Mouse (Mus musculus) forebrain, embryonic 11.5 days (tissue): ENCODE results near the gene Scfd2. TPM values are rescaled to one million over a fixed set of nuclear protein-coding genes. Genes with fewer than 3 reads are reported as not detected.

Source experiments
- ATAC-seq: fragments of 200-750 bp; cut with Nextera tagmentation; replicated peaks from 2 replicates; pipeline ENCODE4 v1.8.0; 2017; ENCODE audit warnings: moderate TSS enrichment; ENCODE audit not compliant: low FRiP score
- DNase-seq: peaks from one replicate; pipeline ENCODE4 v3.0.0-alpha.2; 2017; ENCODE audit warnings: low spot score
- H3K27ac ChIP-seq: fragments of 300-500 bp; sonication (generic); 2 replicates; pipeline ENCODE4 v1.5.1; 2014; ENCODE audit warnings: low read depth, low read length
- H3K27me3 ChIP-seq: fragments of 300-500 bp; sonication (generic); 2 replicates; pipeline ENCODE4 v1.6.1; 2014; ENCODE audit warnings: mild to moderate bottlenecking, low read length, mixed read lengths; ENCODE audit not compliant: control insufficient read depth, insufficient read depth
- H3K36me3 ChIP-seq: fragments of 300-500 bp; sonication (generic); 2 replicates; pipeline ENCODE4 v1.6.1; 2014; ENCODE audit warnings: mild to moderate bottlenecking, low read length, moderate library complexity, mixed read lengths; ENCODE audit not compliant: control insufficient read depth, insufficient read depth
- H3K4me1 ChIP-seq: fragments of 300-500 bp; sonication (generic); replicated peaks from 2 replicates; pipeline ENCODE4 v1.6.1; 2014; ENCODE audit warnings: low read length, mixed read lengths; ENCODE audit not compliant: control insufficient read depth, insufficient read depth
- H3K4me2 ChIP-seq: fragments of 300-500 bp; sonication (generic); 2 replicates; pipeline ENCODE4 v1.6.1; 2014; ENCODE audit warnings: low read depth, mild to moderate bottlenecking, low read length, moderate library complexity, mixed read lengths; ENCODE audit not compliant: severe bottlenecking
- H3K4me3 ChIP-seq: fragments of 300-500 bp; sonication (generic); 2 replicates; pipeline ENCODE4 v1.5.1; 2014; ENCODE audit warnings: low read depth, low read length
- H3K9ac ChIP-seq: fragments of 300-500 bp; sonication (generic); 2 replicates; pipeline ENCODE4 v1.6.1; 2014; ENCODE audit warnings: low read length
- H3K9me3 ChIP-seq: fragments of 300-500 bp; sonication (generic); 2 replicates; pipeline ENCODE4 v1.6.1; 2016; ENCODE audit warnings: low read length, mixed read lengths; ENCODE audit not compliant: control insufficient read depth
- WGBS: fragments of 180-500 bp; shearing (Covaris S2); extraction: QIAGEN DNeasy Blood & Tissue Kit; methylation state at CpG from one replicate; pipeline ENCODE4 v1.1.7; 2014; 5-methylcytosine and 5-hydroxymethylcytosine counted together
- polyA plus RNA-seq: library from polyadenylated mRNA; unstranded; fragments of >200 nt; fragmentation: Nextera tagmentation; extraction: Ambion mirVana; gene quantifications from 2 replicates; pipeline ENCODE4 v1.2.1, GENCODE M21; 2014

The Scfd2 gene
- 13.3 and 15.3 TPM in 2 replicates for polyA plus RNA-seq

- Histone ChIP-seq H3K9me3 (no peaks in the 10 kb centered on the region), H3K4me1 (peaks cover 5% of the 10 kb centered on the region; the same call in 1 of the 2 replicates), H3K4me2 (peak within 1 kb of the TSS; percentile 93), H3K27ac (no peak within 1 kb of the TSS), H3K9ac (peak within 1 kb of the TSS; percentile 55), H3K36me3 (no peaks in the 10 kb centered on the region), H3K27me3 (no peaks in the 10 kb centered on the region), H3K4me3 (peak within 1 kb of the TSS; percentile 65)
- ATAC-seq (peak; percentile 89), DNase-seq (peak; percentile 98)
- 7% methylated on average over 35 of the region's 35 CpGs for WGBS
Observed at GRCm38 (mm10) chr5:74531630-74532280, at the start of gene Scfd2. Scfd2 (minus strand) TSS chr5:74531759.

DNA sequence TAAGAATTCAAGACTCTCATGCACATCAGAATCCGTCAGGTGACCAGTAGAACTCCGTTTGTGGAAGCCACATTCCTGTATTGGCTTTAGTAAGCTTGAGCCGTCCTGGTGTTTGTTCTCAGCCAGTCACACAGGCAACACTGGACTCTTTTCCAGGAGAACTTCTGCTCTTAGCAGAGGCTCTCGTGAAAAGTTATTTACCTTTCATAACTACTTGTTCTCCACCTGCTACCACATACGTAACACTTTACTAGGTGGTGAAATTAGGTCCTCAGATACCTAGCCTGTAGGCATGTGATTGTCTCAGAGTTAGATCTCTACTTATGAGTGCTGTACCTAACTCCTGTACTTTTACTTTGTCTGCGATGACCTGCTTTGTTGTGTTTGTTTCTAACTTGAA, 40.2 kb upstream of the Scfd2 start:
- H3K4me1 ChIP-seq, result no peaks in the 10 kb centered on the region
- DNase-seq, result no peak
- no peaks in the 10 kb centered on the region; the same call in none of the 2 replicates for H3K36me3 ChIP-seq
- ATAC-seq, result no peak
- H3K27me3 ChIP-seq, result no peaks in the 10 kb centered on the region
- no peak overlapping the region for H3K27ac ChIP-seq
- H3K4me2 ChIP-seq, result no peak overlapping the region
- no peak overlapping the region for H3K9ac ChIP-seq
- no peaks in the 10 kb centered on the region for H3K9me3 ChIP-seq
- WGBS, result 90% methylated on average over 6 of the region's 6 CpGs
- H3K4me3 ChIP-seq, result no peak overlapping the region

DNA sequence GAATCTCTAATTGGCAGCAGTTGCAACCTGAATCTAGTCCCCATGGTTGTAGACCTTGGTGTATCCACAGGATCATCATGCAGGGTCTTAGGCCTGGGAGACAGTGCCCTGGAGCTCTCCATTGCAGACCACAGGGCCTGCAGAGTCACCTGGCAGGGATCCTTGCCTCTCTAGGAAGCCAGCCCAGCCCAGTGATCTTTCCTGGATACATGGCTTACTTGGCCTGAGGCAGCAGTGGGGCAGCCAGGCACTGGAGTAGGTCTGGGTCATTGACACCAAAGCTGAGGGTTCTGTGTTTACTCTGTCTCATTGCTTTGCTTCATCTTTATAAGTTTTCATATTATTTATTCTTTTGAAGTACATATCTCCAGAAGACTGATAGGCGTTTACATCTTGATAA, 29.6 kb upstream of the Scfd2 start:
- WGBS, result 94% methylated on average over 1 of the region's 1 CpGs
- DNase-seq, result no peak
- ATAC-seq, result no peak

GRCm38 (mm10) chr5:74549566-74549965, 18.0 kb upstream of the Scfd2 start:
- ATAC-seq, result no peak
- no peak overlapping the region for H3K4me3 ChIP-seq
- H3K36me3 ChIP-seq, result peaks cover 6% of the 10 kb centered on the region; the same call in 1 of the 2 replicates
- no peak overlapping the region for H3K27ac ChIP-seq
- no peaks in the 10 kb centered on the region for H3K4me1 ChIP-seq
- no peak overlapping the region for H3K4me2 ChIP-seq
- H3K9me3 ChIP-seq, result no peaks in the 10 kb centered on the region
- 94% methylated on average over 8 of the region's 8 CpGs for WGBS
- H3K9ac ChIP-seq, result no peak overlapping the region
- no peaks in the 10 kb centered on the region for H3K27me3 ChIP-seq
- DNase-seq, result no peak

More for the DNA sequence above, 29.6 kb upstream of the Scfd2 start:
- H3K27me3 ChIP-seq, result no peaks in the 10 kb centered on the region
- no peak overlapping the region for H3K4me3 ChIP-seq
- H3K27ac ChIP-seq, result no peak overlapping the region
- H3K36me3 ChIP-seq, result peaks cover 3% of the 10 kb centered on the region; the same call in 1 of the 2 replicates
- no peak overlapping the region for H3K9ac ChIP-seq
- H3K4me1 ChIP-seq, result no peaks in the 10 kb centered on the region
- no peaks in the 10 kb centered on the region for H3K9me3 ChIP-seq
- no peak overlapping the region for H3K4me2 ChIP-seq

DNA sequence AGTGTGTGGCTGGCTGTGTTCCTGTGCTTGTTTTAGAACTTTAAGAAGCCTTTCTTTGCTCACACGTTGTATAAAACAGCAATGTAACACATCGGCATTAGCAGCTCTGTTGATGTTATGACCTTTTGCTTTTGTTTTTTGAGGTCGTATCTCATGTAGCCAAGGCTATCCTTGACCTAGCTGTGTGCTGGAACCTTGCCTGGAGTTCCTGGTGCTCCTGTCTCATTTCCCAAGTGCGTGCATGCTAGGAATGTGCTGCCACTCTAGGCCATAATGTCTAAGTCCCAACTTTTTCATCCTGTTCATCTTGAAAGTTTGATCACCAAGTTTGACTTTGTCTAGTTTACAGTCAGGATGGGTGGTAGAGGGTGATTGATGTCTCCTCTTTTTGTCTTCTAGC, 14.0 kb upstream of the Scfd2 start:
- Histone ChIP-seq H3K9me3 (no peaks in the 10 kb centered on the region), H3K9ac (no peak overlapping the region), H3K27me3 (no peaks in the 10 kb centered on the region), H3K4me1 (no peaks in the 10 kb centered on the region), H3K4me2 (no peak overlapping the region), H3K27ac (no peak overlapping the region), H3K4me3 (no peak overlapping the region), H3K36me3 (peaks cover 6% of the 10 kb centered on the region; the same call in 1 of the 2 replicates)
- no peak for ATAC-seq
- no peak for DNase-seq
- 92% methylated on average over 4 of the region's 4 CpGs for whole genome bisulfite sequencing

- DNase-seq (no peak), ATAC-seq (no peak)
- Histone ChIP-seq H3K36me3 (no peaks in the 10 kb centered on the region; the same call in 1 of the 2 replicates), H3K27me3 (no peaks in the 10 kb centered on the region), H3K9ac (peak overlapping the region; percentile 95), H3K4me3 (peak overlapping the region; percentile 93), H3K4me1 (peaks cover 5% of the 10 kb centered on the region; the same call in 1 of the 2 replicates), H3K9me3 (no peaks in the 10 kb centered on the region), H3K4me2 (peak overlapping the region; percentile 54), H3K27ac (no peak overlapping the region)
- 53% methylated on average over 12 of the region's 12 CpGs for WGBS
Observed at GRCm38 (mm10) chr5:74536180-74536947, 4.8 kb upstream of the Scfd2 start.

GRCm38 (mm10) chr5:74535240-74536021, 3.9 kb upstream of the Scfd2 start, which contains the start of gene Fip1l1:
Fip1l1 (plus strand) TSS chr5:74535449.
- Histone ChIP-seq H3K9me3 (no peaks in the 10 kb centered on the region), H3K4me1 (peaks cover 5% of the 10 kb centered on the region; the same call in 1 of the 2 replicates), H3K36me3 (no peaks in the 10 kb centered on the region; the same call in 1 of the 2 replicates), H3K4me2 (peak within 1 kb of the TSS; percentile 54), H3K9ac (peak within 1 kb of the TSS; percentile 95), H3K27ac (peak within 1 kb of the TSS; percentile 84), H3K27me3 (no peaks in the 10 kb centered on the region), H3K4me3 (peak within 1 kb of the TSS; percentile 93)
- DNase-seq (peak; percentile 97), ATAC-seq (peak; percentile 89)
- WGBS, result 0% methylated on average over 70 of the region's 73 CpGs

- Histone ChIP-seq H3K27ac (no peak overlapping the region), H3K9ac (peak overlapping the region; percentile 55), H3K27me3 (no peaks in the 10 kb centered on the region), H3K4me3 (peak overlapping the region; percentile 65), H3K36me3 (no peaks in the 10 kb centered on the region), H3K4me1 (0 out of 2 replicates have a peak, but pooled peaks cover 3% of the 10 kb centered on the region), H3K4me2 (peak overlapping the region; percentile 93), H3K9me3 (no peaks in the 10 kb centered on the region)
- DNase-seq, result no peak
- no peak for ATAC-seq
- 25% methylated on average over 16 of the region's 16 CpGs for WGBS
Observed at GRCm38 (mm10) chr5:74530785-74531184, 774 bp downstream of the Scfd2 start.
